Mouse (Mus musculus) heart, postnatal 4 days (tissue): Measurements from ENCODE around the gene Shroom3. TPM values are rescaled to one million over a fixed set of nuclear protein-coding genes. Genes with fewer than 3 reads are reported as not detected.

Experiments
- DNase-seq: peaks from one replicate; pipeline ENCODE4 v3.0.0; 2021
- total RNA-seq, 2 experiments: library from RNA; stranded (reverse); gene quantifications; 2 replicates each; pipeline ENCODE4 v1.2.3; 2021

Shroom3 gene
- 10 to 100 TPM; 58.1 to 71.7 TPM for total RNA-seq

DNA sequence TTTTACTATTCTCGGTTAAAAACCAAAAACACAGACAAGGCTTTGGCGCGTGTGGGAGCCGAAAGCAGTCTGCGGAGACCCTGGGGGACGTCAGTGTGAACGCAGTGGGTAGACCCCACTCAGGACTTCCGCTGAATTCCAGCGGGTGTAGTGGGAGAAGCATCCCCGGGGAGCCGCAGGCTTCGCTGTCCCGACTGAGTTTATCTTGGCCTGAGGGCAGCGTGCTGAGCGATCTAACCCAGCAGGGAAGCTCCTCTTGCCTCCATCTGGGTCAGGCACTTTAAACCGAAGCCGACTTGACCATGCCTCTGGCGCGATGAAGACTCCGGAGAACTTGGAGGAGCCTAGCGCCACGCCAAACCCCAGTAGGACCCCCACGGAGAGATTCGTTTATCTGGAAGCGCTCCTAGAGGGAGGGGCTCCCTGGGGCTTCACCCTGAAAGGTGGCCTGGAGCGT is at the start of gene Shroom3:
Gene Shroom3 (plus strand): TSS at position 85 of the 457 bp plus-strand sequence.
- peak; percentile 27 for DNase-seq

DNA sequence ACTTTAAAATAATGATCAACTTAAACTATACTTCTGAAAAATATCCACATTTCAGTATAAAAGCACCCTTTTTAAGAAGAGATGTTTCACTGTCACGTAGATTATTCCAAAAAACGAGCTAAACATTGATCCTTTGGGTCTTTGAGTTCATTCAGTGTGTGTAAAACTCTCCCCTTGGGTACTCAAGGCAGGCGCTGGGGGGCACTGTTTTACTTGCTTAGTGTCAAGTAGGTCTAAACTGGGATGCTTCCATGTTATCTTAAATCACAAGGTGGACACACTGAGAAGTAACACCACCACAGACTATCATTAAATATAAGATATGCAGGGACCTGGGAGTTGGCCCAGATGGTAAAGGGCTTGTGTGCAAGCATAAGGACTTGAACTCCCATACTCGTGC is 49.7 kb upstream of the Shroom3 start:
- no peak for DNase-seq

DNA sequence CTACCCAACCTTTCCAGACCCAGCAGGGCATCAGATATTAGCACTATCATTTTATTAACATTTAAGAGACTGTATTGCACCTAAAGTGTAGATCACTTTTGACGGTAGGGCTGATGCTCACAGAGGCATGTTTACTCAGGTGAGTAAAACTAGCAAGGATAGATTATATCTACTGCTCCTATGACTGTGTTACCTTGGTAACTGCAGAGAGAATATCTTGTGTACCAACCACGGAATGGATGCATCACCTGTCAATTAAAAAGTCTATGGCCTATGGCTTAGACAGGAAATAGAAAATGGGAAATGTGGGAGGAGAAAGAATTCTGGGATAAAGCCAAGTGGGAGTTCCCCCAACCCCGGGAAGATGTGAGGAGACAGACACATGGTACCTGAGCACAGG is 48.3 kb upstream of the Shroom3 start:
- DNase-seq, result no peak

DNA sequence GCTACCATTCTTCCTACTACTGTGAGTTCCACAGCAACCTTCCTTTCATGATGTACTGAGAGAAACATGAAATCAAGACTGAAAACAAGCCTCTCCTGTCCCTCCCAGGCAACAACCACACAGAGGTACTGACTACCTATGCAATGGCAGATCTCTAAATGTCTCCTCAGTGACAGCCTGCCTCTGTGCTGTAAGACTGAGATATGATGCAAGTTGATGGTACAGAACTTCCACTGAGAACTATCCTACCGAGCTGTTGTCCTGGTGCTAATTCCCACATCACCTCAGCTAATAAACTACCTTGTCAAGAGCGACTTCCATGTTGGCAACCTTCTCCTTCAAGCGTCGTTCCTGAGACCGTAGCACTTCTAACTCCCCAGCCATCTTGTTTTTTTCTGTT is 47.3 kb upstream of the Shroom3 start:
- no peak for DNase-seq

DNA sequence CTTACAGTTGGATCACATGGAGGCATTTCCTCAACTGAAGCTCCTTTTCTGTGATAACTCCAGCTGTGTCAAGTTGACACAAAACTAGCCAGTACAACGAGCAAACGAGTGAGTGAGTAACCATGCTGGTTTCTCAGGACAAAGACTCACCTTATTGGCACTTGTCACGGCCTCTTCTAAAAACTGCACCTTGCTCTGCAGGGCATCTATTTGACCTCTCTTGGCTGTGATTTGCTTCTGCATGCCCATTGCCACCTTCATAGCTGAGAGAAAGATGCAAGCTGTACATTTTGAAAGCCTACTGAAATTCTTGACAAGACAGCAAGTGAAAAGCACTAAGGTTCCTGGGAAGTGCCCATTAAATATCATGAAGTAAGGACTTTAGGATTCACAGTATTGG is 42.4 kb upstream of the Shroom3 start:
- no peak for DNase-seq

- peak; percentile 82 for DNase-seq
Observed at GRCm38 (mm10) chr5:92656256-92656655, 27.0 kb upstream of the Shroom3 start.

DNA sequence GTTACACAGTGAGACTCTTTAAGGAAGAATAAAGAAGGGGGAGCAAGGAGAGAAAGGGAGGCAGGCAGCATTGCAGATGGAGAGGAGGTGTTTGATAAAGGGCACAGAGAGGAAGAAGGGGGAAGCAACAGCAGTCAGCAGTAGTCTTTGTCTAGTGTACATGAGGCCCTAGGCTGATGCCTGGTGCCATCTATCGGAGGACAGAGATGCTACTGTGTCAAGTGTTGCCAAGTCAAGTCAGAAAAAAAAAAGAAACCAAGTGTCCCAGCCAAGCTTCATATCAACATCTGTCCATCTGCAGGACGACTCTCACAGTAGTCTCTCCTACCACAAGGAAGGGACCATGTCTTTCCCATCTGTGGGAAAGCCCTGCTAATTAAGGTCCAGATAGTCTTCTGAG is 18.9 kb upstream of the Shroom3 start:
- DNase-seq, result no peak

- DNase-seq, result no peak
Observed at GRCm38 (mm10) chr5:92666860-92667259, 16.4 kb upstream of the Shroom3 start.

DNA sequence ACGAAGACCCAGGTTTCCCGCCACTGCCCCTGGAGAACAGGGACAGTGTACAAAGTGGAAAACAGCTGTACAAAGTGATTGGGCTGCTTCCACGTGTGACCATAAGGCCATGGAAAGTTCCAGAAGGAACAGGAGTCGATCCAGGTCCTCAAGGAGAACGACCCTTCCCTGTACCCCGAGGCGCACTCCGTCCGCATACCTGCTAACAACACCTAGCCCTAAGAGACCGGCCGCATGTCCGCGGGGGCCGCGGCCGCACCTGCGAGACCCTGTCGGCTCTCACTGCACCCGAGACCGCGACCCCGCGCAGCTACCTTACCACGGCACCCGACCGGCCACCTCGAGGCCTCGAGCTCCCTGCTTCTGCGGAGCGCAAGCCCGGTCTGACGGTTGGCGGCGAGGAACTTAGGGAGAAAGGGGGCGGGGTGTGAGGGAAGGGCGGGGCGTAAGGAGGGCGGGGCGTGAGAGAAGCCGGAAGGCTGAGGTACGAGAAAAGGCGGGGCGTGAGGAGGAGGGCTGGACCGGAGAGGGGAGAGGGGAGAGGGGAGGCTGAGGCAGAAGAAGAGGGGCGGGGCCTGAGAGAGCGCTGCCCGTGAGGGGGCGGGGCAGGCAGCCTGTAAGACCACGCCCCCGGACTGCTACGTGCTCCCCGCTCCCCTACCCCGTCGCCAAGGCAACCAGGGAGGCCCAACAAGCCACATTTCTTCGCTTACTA is 8.2 kb upstream of the Shroom3 start, which contains the start of gene Ccdc158:
Gene Ccdc158 (minus strand): TSS at position 413 of the 715 bp plus-strand sequence.
- DNase-seq, result peak; percentile 71

- DNase-seq, result no peak
Observed at GRCm38 (mm10) chr5:92675574-92675920, 7.7 kb upstream of the Shroom3 start.

GRCm38 (mm10) chr5:92679441-92679840 is 3.8 kb upstream of the Shroom3 start:
- DNase-seq, result peak; percentile 42

DNA sequence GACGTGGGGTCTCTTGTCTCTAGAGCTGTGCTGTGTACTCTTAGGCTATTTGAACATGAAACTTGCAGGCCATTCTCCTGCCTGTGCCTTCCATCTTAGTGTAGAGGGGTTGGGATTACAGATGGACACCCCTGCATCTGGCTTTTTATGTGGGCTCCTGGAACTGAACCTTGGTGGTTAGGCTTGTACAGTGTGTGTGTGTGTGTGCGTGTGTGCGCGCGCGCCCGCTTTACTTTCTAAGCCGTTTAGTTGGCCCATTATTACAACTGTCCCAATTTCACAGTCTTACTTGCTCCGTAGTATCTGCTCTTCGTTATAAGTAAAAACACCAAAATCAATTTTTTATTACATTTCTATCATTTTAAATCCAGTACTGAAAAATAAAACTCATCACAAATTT is 1.4 kb upstream of the Shroom3 start:
- DNase-seq, result no peak

- peak; percentile 22 for DNase-seq
Observed at GRCm38 (mm10) chr5:92682621-92683348, 450 bp upstream of the Shroom3 start.

DNA sequence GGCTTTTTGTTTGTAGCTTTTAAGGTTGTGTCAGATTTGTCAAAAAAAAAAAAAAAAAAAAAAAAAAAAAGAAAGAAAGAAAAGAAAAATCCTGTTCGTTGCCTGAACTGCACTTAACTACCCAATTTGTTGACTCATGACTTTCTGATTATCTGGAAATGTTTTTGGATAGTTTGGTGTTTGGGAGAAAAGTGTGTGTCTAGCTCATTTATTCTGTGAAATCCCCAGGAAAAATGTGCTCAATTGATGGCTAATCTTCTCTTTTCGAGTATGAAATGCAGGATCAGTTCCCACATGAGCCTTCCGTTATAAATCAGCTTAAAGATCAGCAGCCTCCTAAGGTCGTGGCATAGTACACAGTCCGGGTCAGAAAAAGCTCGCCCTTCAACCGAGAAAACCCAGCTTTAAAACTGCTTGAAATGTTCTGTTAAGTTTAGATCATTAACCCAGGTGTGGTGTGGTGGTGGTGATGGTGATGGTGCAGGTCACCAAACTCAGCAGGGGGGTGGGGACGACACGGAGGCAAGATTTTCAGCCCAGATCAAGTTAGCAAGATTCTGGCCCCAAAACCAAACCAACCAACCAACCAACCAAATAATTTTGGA is 738 bp downstream of the Shroom3 start:
- no peak for DNase-seq

GRCm38 (mm10) chr5:92684715-92685460 is 1.7 kb downstream of the Shroom3 start:
- no peak for DNase-seq

GRCm38 (mm10) chr5:92688124-92688523 is 4.9 kb downstream of the Shroom3 start:
- no peak for DNase-seq

- no peak for DNase-seq
Observed at GRCm38 (mm10) chr5:92688569-92688968, 5.3 kb downstream of the Shroom3 start.

- DNase-seq, result no peak
Observed at GRCm38 (mm10) chr5:92692206-92693007, 9.2 kb downstream of the Shroom3 start.

DNA sequence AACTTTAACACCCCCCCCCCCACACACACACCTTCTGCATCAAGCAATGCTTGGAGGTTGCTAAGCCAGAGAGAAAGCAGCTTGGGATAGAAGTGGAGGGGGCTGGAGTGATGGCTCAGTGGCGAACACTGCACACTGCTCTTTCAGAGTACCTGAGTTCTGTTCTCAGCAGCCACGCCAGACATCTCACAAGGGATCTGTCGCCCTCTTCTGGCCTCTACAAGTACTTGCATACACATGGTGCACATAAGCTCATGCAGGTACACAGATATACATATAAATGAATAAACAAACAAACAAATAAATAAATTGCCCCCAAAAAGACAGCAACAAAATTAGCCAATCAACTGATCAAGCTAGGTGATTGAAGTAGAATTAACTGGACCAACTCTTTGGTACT is 10.5 kb downstream of the Shroom3 start:
- DNase-seq, result no peak

GRCm38 (mm10) chr5:92694316-92694995 is 11.2 kb downstream of the Shroom3 start:
- peak; percentile 16 for DNase-seq

- no peak for DNase-seq
Observed at GRCm38 (mm10) chr5:92698131-92698836, 15.0 kb downstream of the Shroom3 start.
